ENCODE assay signal across 8 mouse cellular contexts in the genomic region with DNA sequence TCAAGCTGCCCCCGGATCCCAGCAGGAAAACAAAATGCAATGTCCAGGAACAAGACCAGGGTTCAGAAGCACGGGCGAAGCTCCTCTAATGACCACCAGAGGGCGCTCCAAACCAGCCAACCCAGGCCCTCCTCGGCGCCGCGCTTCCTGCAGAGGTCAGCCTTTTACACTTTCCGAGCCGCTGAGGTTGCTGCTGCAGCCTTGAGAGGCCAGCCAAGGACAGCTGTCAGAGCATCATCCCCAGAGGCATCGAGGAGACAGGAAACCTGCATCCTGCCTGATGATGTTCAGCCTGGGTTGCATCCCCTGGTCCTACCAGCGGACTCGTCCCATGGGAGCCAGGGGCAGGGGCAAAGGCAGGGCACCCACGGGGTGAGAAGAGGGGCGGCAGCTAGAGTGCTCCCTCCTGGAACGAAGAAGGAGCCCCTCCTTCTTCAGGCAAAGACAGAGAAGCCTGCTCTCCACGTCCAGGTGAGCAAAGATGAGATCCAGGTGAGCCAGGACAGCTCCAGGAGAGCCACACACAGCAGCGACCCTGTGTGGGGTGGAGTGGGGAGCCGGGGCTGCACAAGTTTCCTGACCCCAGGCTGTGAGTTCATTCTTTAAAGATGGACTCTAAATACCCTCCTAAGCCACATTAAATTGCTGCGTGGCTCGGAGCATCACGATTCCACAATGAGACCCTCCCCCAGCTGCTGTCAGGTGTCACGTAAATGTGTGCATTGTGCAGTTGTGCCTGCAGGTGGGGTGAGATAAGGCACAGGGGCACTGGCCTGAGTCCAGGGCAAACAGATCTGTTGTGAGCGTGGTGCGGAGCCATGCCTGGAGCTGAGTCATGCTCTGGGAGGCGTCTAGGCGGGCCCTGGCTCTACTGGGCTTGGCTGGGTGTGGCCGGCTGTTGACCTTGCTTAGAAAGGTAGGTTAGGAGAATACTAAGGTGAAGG. TPM values are rescaled to one million over a fixed set of nuclear protein-coding genes. Genes with fewer than 3 reads are reported as not detected.
DNase-seq lines count a peak whose midpoint lies in the region; ATAC-seq lines count a peak whose summit lies in the region.

A gene (plus strand): TSS at position 204 of the 944 bp plus-strand sequence.

- peaks cover 22% of the 10 kb centered on the region for H3K27me3 ChIP-seq in forebrain, embryonic 10.5 days (ENCODE audit: poor library complexity, severe bottlenecking)
- H3K27me3 ChIP-seq in heart, embryonic 15.5 days: peaks cover 44% of the 10 kb centered on the region
- peaks cover 42% of the 10 kb centered on the region for H3K27me3 ChIP-seq in liver, embryonic 12.5 days (replicated peaks)
- H3K27me3 ChIP-seq in splenic B cell, adult 2 months (ENCODE audit: control insufficient read depth, insufficient read depth, low read length, poor library complexity, severe bottlenecking): no peaks in the 10 kb centered on the region

- H3K9ac ChIP-seq in heart, embryonic 15.5 days: no peak within 1 kb of the TSS; the same call in 1 of the 2 replicates
- H3K9ac ChIP-seq in liver, embryonic 12.5 days: no peak within 1 kb of the TSS

- WGBS in forebrain, embryonic 10.5 days: 19% methylated on average over 28 of the region's 28 CpGs
- 8% methylated on average over 28 of the region's 28 CpGs for WGBS in heart, embryonic 15.5 days
- WGBS in liver, embryonic 12.5 days (ENCODE audit: insufficient replicate concordance): 10% methylated on average over 28 of the region's 28 CpGs

- H3K9me3 ChIP-seq in forebrain, embryonic 10.5 days: no peaks in the 10 kb centered on the region
- no peaks in the 10 kb centered on the region for H3K9me3 ChIP-seq in heart, embryonic 15.5 days (replicated peaks)
- H3K9me3 ChIP-seq in liver, embryonic 12.5 days (replicated peaks): no peaks in the 10 kb centered on the region

- no peaks in the 10 kb centered on the region for H3K36me3 ChIP-seq in forebrain, embryonic 10.5 days (replicated peaks)
- no peaks in the 10 kb centered on the region for H3K36me3 ChIP-seq in heart, embryonic 15.5 days
- H3K36me3 ChIP-seq in liver, embryonic 12.5 days: no peaks in the 10 kb centered on the region
- H3K36me3 ChIP-seq in splenic B cell, adult 2 months (ENCODE audit: control insufficient read depth, insufficient read depth, low read length, poor library complexity, severe bottlenecking): no peaks in the 10 kb centered on the region

- no peak within 1 kb of the TSS for H3K27ac ChIP-seq in forebrain, embryonic 10.5 days
- H3K27ac ChIP-seq in heart, embryonic 15.5 days: no peak within 1 kb of the TSS
- H3K27ac ChIP-seq in liver, embryonic 12.5 days: no peak within 1 kb of the TSS

- peak; percentile 67 for ATAC-seq in heart, embryonic 15.5 days (replicated peaks; ENCODE audit: insufficient number of reproducible peaks, insufficient read depth, low FRiP score, low read depth)
- ATAC-seq in liver, embryonic 12.5 days: peak; percentile 91

- H3K4me3 ChIP-seq in forebrain, embryonic 10.5 days: peak within 1 kb of the TSS; percentile 36
- no peak within 1 kb of the TSS for H3K4me3 ChIP-seq in heart, embryonic 15.5 days
- H3K4me3 ChIP-seq in liver, embryonic 12.5 days: no peak within 1 kb of the TSS

- peak; percentile 58 for DNase-seq in CD4-positive helper T cell, adult 2 months (ENCODE audit: low read depth, low spot score)
- DNase-seq in c-Kit-negative CD71-positive TER-119-positive erythroid progenitor cells, embryonic 14.5 days (ENCODE audit: low read depth, low spot score): peak; percentile 47
- peak; percentile 85 for DNase-seq in forebrain, embryonic 10.5 days (ENCODE audit: extremely low spot score, low spot score)
- DNase-seq in kidney, postnatal 14 days: peak; percentile 89
- peak; percentile 64 for DNase-seq in naive thymus-derived CD4-positive, alpha-beta T cell, adult 2 months (ENCODE audit: low read depth)
- peak; percentile 91 for DNase-seq in splenic B cell, adult 2 months (ENCODE audit: low read depth, low spot score)

- H3K4me1 ChIP-seq in forebrain, embryonic 10.5 days: peaks cover 7% of the 10 kb centered on the region
- H3K4me1 ChIP-seq in heart, embryonic 15.5 days (replicated peaks): peaks cover 10% of the 10 kb centered on the region
- H3K4me1 ChIP-seq in liver, embryonic 12.5 days: peaks cover 16% of the 10 kb centered on the region

- peak within 1 kb of the TSS; percentile 41 for H3K4me2 ChIP-seq in heart, embryonic 15.5 days
- H3K4me2 ChIP-seq in liver, embryonic 12.5 days: peak within 1 kb of the TSS; percentile 48

RNA-seq across cellular contexts. Expression of the gene that starts here (rescaled TPM):
- 2.3 and 2.5 TPM in 2 replicates for polyA plus RNA-seq in forebrain, embryonic 10.5 days (2016; fragmentation: Nextera tagmentation; extraction: Ambion mirVana)
- 2.4 and 3.2 TPM in 2 replicates for polyA plus RNA-seq in heart, embryonic 15.5 days (2015; fragmentation: Nextera tagmentation; extraction: Ambion mirVana)
- 4.6 and 6.8 TPM in 2 replicates for polyA plus RNA-seq in liver, embryonic 12.5 days (2016; fragmentation: Nextera tagmentation; extraction: Ambion mirVana)
